ENCODE assay signal across 7 mouse cellular contexts in the genomic region with DNA sequence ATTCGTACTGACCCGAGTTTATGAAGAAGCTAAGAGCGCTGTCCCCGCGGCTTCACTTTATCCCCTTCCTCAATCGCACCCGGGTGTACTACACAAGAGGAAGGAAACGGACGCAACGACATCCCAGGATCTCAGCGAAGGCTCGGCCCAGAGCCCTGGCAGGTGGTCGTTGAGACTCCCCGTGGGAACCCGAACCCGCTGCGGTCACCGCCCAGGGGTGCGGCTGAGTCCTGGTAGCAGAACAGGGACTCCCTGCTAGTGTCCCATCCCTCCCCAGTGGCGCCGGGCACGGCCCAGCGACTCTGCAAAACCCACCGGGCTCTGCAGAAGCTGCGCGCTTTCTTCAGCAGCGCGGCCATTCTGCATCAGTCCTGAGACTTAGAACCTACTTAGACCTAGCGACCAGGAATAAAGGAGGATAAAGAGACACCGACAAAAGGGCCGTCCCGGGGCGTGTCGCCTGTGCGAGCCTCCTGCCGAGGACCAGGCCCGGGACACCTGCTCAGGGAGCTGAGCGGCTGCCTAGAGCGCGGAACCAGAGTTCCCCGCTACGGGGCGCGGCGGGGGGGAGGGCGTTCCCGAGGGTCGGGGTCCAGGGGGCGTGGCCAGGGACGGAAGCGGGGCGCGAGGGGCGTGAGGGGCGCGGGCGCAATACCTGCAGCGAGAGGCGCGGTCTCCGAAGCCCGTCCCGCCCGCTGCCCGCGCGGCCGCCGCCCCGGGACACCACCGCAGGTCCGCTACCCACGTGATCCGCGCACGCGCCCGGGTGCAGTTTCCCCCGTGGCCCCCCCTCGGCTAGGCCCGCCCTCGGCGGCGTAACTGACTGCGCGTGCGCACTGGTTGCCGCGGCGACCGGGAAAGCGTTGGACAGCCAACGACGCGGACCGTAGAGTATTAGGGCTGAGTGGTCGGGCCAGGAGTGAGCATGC. TPM values are rescaled to one million over a fixed set of nuclear protein-coding genes. Genes with fewer than 3 reads are reported as not detected.
DNase-seq lines count a peak whose midpoint lies in the region; ATAC-seq lines count a peak whose summit lies in the region.

A gene (minus strand): TSS at position 747 of the 929 bp plus-strand sequence.
A gene (plus strand): TSS at position 799 of the 929 bp plus-strand sequence.

- peak within 1 kb of the TSS; percentile 89 for H3K27ac ChIP-seq in embryonic facial prominence, embryonic 10.5 days (replicated peaks)
- peak within 1 kb of the TSS; percentile 88 for H3K27ac ChIP-seq in limb, embryonic 10.5 days
- H3K27ac ChIP-seq in midbrain, embryonic 12.5 days (replicated peaks), result peak within 1 kb of the TSS; percentile 75

- no peaks in the 10 kb centered on the region for H3K36me3 ChIP-seq in embryonic facial prominence, embryonic 10.5 days (replicated peaks)
- no peaks in the 10 kb centered on the region for H3K36me3 ChIP-seq in limb, embryonic 10.5 days
- no peaks in the 10 kb centered on the region for H3K36me3 ChIP-seq in midbrain, embryonic 12.5 days

- peaks cover 67% of the 10 kb centered on the region for H3K27me3 ChIP-seq in embryonic facial prominence, embryonic 10.5 days (replicated peaks; ENCODE audit: low read depth, poor library complexity, severe bottlenecking)
- peaks cover 69% of the 10 kb centered on the region for H3K27me3 ChIP-seq in limb, embryonic 10.5 days (ENCODE audit: low read depth, poor library complexity, severe bottlenecking)
- H3K27me3 ChIP-seq in midbrain, embryonic 12.5 days, result peaks cover 35% of the 10 kb centered on the region

- peak within 1 kb of the TSS; percentile 78 for H3K9ac ChIP-seq in midbrain, embryonic 12.5 days (replicated peaks)

- peaks cover 35% of the 10 kb centered on the region for H3K4me1 ChIP-seq in embryonic facial prominence, embryonic 10.5 days
- H3K4me1 ChIP-seq in limb, embryonic 10.5 days, result peaks cover 24% of the 10 kb centered on the region
- H3K4me1 ChIP-seq in midbrain, embryonic 12.5 days, result peaks cover 20% of the 10 kb centered on the region

- WGBS in embryonic facial prominence, embryonic 10.5 days, result under 1% methylated on average over 97 of the region's 97 CpGs
- WGBS in limb, embryonic 10.5 days, result under 1% methylated on average over 97 of the region's 97 CpGs
- WGBS in midbrain, embryonic 12.5 days, result under 1% methylated on average over 73 of the region's 97 CpGs

- peak; percentile 60 for ATAC-seq in granulocyte monocyte progenitor cell, adult 5-6 weeks (replicated peaks; ENCODE audit: poor library complexity, severe bottlenecking)
- peak; percentile 92 for ATAC-seq in midbrain, embryonic 12.5 days (ENCODE audit: low FRiP score, low read depth)

- peak within 1 kb of the TSS; percentile 91 for H3K4me3 ChIP-seq in embryonic facial prominence, embryonic 10.5 days
- peak within 1 kb of the TSS; percentile 86 for H3K4me3 ChIP-seq in limb, embryonic 10.5 days
- H3K4me3 ChIP-seq in midbrain, embryonic 12.5 days, result peak within 1 kb of the TSS; percentile 86

- DNase-seq in adrenal gland, postnatal 14 days, result peak; percentile 99
- DNase-seq in embryonic facial prominence, embryonic 10.5 days (ENCODE audit: low spot score), result peak; percentile 96
- DNase-seq in kidney, adult 11 months, result peak; percentile 93
- peak; percentile 98 for DNase-seq in limb, embryonic 10.5 days (ENCODE audit: low spot score)
- peak; percentile 88 for DNase-seq in skeletal muscle tissue, adult 2 months (ENCODE audit: low read depth, low spot score)

- H3K9me3 ChIP-seq in embryonic facial prominence, embryonic 10.5 days, result no peaks in the 10 kb centered on the region
- no peaks in the 10 kb centered on the region for H3K9me3 ChIP-seq in limb, embryonic 10.5 days (replicated peaks)
- H3K9me3 ChIP-seq in midbrain, embryonic 12.5 days, result no peaks in the 10 kb centered on the region

- H3K4me2 ChIP-seq in midbrain, embryonic 12.5 days (replicated peaks), result peak within 1 kb of the TSS; percentile 93

RNA-seq across cellular contexts. Expression of the first gene that starts in this region (rescaled TPM):
- 25.6 and 30.1 TPM in 2 replicates for total RNA-seq in adrenal gland, postnatal 14 days (2021)
- 42.0 and 43.5 TPM in 2 replicates for polyA plus RNA-seq in embryonic facial prominence, embryonic 10.5 days (2016; fragmentation: Nextera tagmentation; extraction: Ambion mirVana)
- total RNA-seq in granulocyte monocyte progenitor cell, adult 5-6 weeks (2014; fragmentation: Nextera tagmentation), result 23.8 and 29.1 TPM in 2 replicates
- total RNA-seq in granulocyte monocyte progenitor cell, adult 5-6 weeks (2017), result 34.7 and 50.2 TPM in 2 replicates
- 28.2 and 33.5 TPM in 2 replicates for polyA plus RNA-seq in limb, embryonic 10.5 days (2016; fragmentation: Nextera tagmentation; extraction: Ambion mirVana)
- 100 and 104 TPM in 2 replicates for polyA plus RNA-seq in midbrain, embryonic 12.5 days (2016; fragmentation: Nextera tagmentation; extraction: Ambion mirVana)

RNA-seq across cellular contexts. Expression of the second gene that starts in this region (rescaled TPM):
- not detected in 2 replicates for total RNA-seq in adrenal gland, postnatal 14 days (2021)
- 0.11 and 0.15 TPM in 2 replicates for polyA plus RNA-seq in embryonic facial prominence, embryonic 10.5 days (2016; fragmentation: Nextera tagmentation; extraction: Ambion mirVana)
- total RNA-seq in granulocyte monocyte progenitor cell, adult 5-6 weeks (2014; fragmentation: Nextera tagmentation), result not detected in 2 replicates
- 0.13 TPM in 1 of 2 replicates, not detected in the other for total RNA-seq in granulocyte monocyte progenitor cell, adult 5-6 weeks (2017)
- 0.06 and 0.14 TPM in 2 replicates for polyA plus RNA-seq in limb, embryonic 10.5 days (2016; fragmentation: Nextera tagmentation; extraction: Ambion mirVana)
- polyA plus RNA-seq in midbrain, embryonic 12.5 days (2016; fragmentation: Nextera tagmentation; extraction: Ambion mirVana), result 0.14 and 0.17 TPM in 2 replicates

Comparison
In these comparisons a context has a peak if more than half of its experiments do, and no peak if none do; other contexts are left out.
1. Peak in every context shown above with its lines: DNase-seq, ATAC-seq, H3K4me3 ChIP-seq and H3K27ac ChIP-seq.